Mouse (Mus musculus): ENCODE measurements around the gene Cenpu. TPM values are rescaled to one million over a fixed set of nuclear protein-coding genes. Genes with fewer than 3 reads are reported as not detected.

The Cenpu gene
- polyA plus RNA-seq, 1 experiment from 2014 or later, result 29.3 TPM

DNA sequence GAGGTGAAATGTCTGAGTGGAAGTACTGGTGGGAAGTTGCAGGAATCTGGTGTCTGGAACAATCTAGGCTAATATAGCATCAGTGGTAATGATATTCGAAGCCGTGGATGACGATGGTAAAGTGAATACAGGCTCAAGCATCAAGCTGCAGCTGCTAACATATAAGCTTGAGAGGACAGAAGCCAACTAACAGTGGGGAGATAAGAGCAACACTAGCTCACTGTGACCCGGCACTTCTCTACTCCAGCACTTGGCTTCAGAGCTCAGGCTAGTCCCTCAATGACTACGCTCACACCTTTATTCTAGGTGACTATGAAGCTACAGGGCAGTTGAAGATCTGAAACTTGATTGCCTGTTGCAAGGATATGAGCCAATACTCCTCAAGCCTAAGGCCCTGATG is 46.9 kb downstream of the Cenpu start:
- Histone ChIP-seq H3K4me2 (replicated peaks; ENCODE audit: low read depth, low read length) (no peak overlapping the region), H3K4me1 (replicated peaks; ENCODE audit: control insufficient read depth, insufficient read depth, low read length) (no peaks in the 10 kb centered on the region), H3K9ac (ENCODE audit: low read depth, low read length) (no peak overlapping the region), H3K27ac (ENCODE audit: low read depth, low read length) (no peak overlapping the region), H3K27me3 (ENCODE audit: control insufficient read depth, insufficient read depth, low read length) (no peaks in the 10 kb centered on the region), H3K4me3 (ENCODE audit: low read depth, low read length) (no peak overlapping the region), H3K9me3 (ENCODE audit: control insufficient read depth, low read length) (no peaks in the 10 kb centered on the region), H3K36me3 (ENCODE audit: control insufficient read depth, insufficient read depth, low read length) (no peaks in the 10 kb centered on the region)
- no peak for ATAC-seq (ENCODE audit: low FRiP score)
- 93% methylated on average over 5 of the region's 5 CpGs for WGBS
- DNase-seq (ENCODE audit: low spot score), result no peak

- no peaks in the 10 kb centered on the region for H3K4me1 ChIP-seq (replicated peaks; ENCODE audit: control insufficient read depth, insufficient read depth, low read length)
These were observed 47.6 kb downstream of the Cenpu start for GRCm38 (mm10) chr8:46599314-46599904.

GRCm38 (mm10) chr8:46600959-46601707 is 49.3 kb downstream of the Cenpu start:
- WGBS, result 66% methylated on average over 10 of the region's 10 CpGs
- Histone ChIP-seq H3K27ac (ENCODE audit: low read depth, low read length) (no peak overlapping the region), H3K9ac (ENCODE audit: low read depth, low read length) (no peak overlapping the region), H3K4me3 (ENCODE audit: low read depth, low read length) (no peak overlapping the region), H3K9me3 (ENCODE audit: control insufficient read depth, low read length) (no peaks in the 10 kb centered on the region), H3K4me1 (replicated peaks; ENCODE audit: control insufficient read depth, insufficient read depth, low read length) (no peaks in the 10 kb centered on the region), H3K27me3 (ENCODE audit: control insufficient read depth, insufficient read depth, low read length) (no peaks in the 10 kb centered on the region), H3K4me2 (replicated peaks; ENCODE audit: low read depth, low read length) (no peak overlapping the region), H3K36me3 (ENCODE audit: control insufficient read depth, insufficient read depth, low read length) (no peaks in the 10 kb centered on the region)
- DNase-seq (ENCODE audit: low spot score) (peak; percentile 10), ATAC-seq (ENCODE audit: low FRiP score) (no peak)

More at GRCm38 (mm10) chr8:46599314-46599904, 47.6 kb downstream of the Cenpu start:
- no peak overlapping the region for H3K9ac ChIP-seq (ENCODE audit: low read depth, low read length)
- H3K27me3 ChIP-seq (ENCODE audit: control insufficient read depth, insufficient read depth, low read length), result no peaks in the 10 kb centered on the region
- no peak overlapping the region for H3K4me3 ChIP-seq (ENCODE audit: low read depth, low read length)
- H3K9me3 ChIP-seq (ENCODE audit: control insufficient read depth, low read length), result no peaks in the 10 kb centered on the region
- no peak overlapping the region for H3K4me2 ChIP-seq (replicated peaks; ENCODE audit: low read depth, low read length)
- H3K27ac ChIP-seq (ENCODE audit: low read depth, low read length), result no peak overlapping the region
- DNase-seq (ENCODE audit: low spot score), result no peak
- no peaks in the 10 kb centered on the region for H3K36me3 ChIP-seq (ENCODE audit: control insufficient read depth, insufficient read depth, low read length)
- WGBS, result 95% methylated on average over 7 of the region's 7 CpGs
- ATAC-seq (ENCODE audit: low FRiP score), result no peak

DNA sequence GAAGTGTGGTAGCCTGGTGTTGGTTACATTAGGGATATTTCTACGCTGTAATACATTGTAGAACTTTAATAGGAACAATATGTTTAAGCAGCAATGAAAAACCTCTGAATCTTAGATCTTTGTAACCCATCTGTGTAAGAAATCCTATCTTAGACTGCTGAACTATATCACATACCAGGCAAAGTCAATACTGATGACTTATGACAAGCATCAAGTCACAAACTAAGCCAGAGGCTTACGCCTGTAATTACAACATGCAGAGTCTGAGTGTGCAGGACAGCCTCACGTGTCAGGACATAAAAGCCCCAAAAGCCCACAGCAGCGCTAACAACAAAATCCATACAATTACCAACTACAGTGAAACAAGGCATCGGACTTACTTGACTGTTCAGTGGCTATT is 51.8 kb downstream of the Cenpu start:
- no peak overlapping the region for H3K9ac ChIP-seq (ENCODE audit: low read depth, low read length)
- H3K27ac ChIP-seq (ENCODE audit: low read depth, low read length), result no peak overlapping the region
- 83% methylated on average over 5 of the region's 5 CpGs for WGBS
- no peaks in the 10 kb centered on the region for H3K36me3 ChIP-seq (ENCODE audit: control insufficient read depth, insufficient read depth, low read length)
- no peak for DNase-seq (ENCODE audit: low spot score)
- ATAC-seq (ENCODE audit: low FRiP score), result no peak
- no peaks in the 10 kb centered on the region for H3K4me1 ChIP-seq (replicated peaks; ENCODE audit: control insufficient read depth, insufficient read depth, low read length)
- no peak overlapping the region for H3K4me3 ChIP-seq (ENCODE audit: low read depth, low read length)
- no peak overlapping the region for H3K4me2 ChIP-seq (replicated peaks; ENCODE audit: low read depth, low read length)
- no peaks in the 10 kb centered on the region for H3K9me3 ChIP-seq (ENCODE audit: control insufficient read depth, low read length)
- H3K27me3 ChIP-seq (ENCODE audit: control insufficient read depth, insufficient read depth, low read length), result no peaks in the 10 kb centered on the region

- no peak for DNase-seq (ENCODE audit: low spot score)
- Histone ChIP-seq H3K27ac (ENCODE audit: low read depth, low read length) (no peak overlapping the region), H3K27me3 (ENCODE audit: control insufficient read depth, insufficient read depth, low read length) (no peaks in the 10 kb centered on the region), H3K9me3 (ENCODE audit: control insufficient read depth, low read length) (no peaks in the 10 kb centered on the region), H3K4me2 (replicated peaks; ENCODE audit: low read depth, low read length) (no peak overlapping the region), H3K9ac (ENCODE audit: low read depth, low read length) (no peak overlapping the region), H3K36me3 (ENCODE audit: control insufficient read depth, insufficient read depth, low read length) (no peaks in the 10 kb centered on the region), H3K4me3 (ENCODE audit: low read depth, low read length) (no peak overlapping the region), H3K4me1 (replicated peaks; ENCODE audit: control insufficient read depth, insufficient read depth, low read length) (no peaks in the 10 kb centered on the region)
- ATAC-seq (ENCODE audit: low FRiP score), result no peak
- WGBS, result 80% methylated on average over 1 of the region's 1 CpGs
These were observed 55.1 kb downstream of the Cenpu start for GRCm38 (mm10) chr8:46606930-46607329.

- no peak for ATAC-seq (ENCODE audit: low FRiP score)
- Histone ChIP-seq H3K27ac (ENCODE audit: low read depth, low read length) (no peak overlapping the region), H3K4me1 (replicated peaks; ENCODE audit: control insufficient read depth, insufficient read depth, low read length) (no peaks in the 10 kb centered on the region), H3K9ac (ENCODE audit: low read depth, low read length) (no peak overlapping the region), H3K4me2 (replicated peaks; ENCODE audit: low read depth, low read length) (no peak overlapping the region), H3K27me3 (ENCODE audit: control insufficient read depth, insufficient read depth, low read length) (no peaks in the 10 kb centered on the region), H3K9me3 (ENCODE audit: control insufficient read depth, low read length) (no peaks in the 10 kb centered on the region), H3K36me3 (ENCODE audit: control insufficient read depth, insufficient read depth, low read length) (no peaks in the 10 kb centered on the region), H3K4me3 (ENCODE audit: low read depth, low read length) (no peak overlapping the region)
- no peak for DNase-seq (ENCODE audit: low spot score)
- 95% methylated on average over 8 of the region's 8 CpGs for WGBS
These were observed 59.7 kb downstream of the Cenpu start for GRCm38 (mm10) chr8:46611557-46611956.

GRCm38 (mm10) chr8:46612913-46613312 is 61.1 kb downstream of the Cenpu start:
- no peak for ATAC-seq (ENCODE audit: low FRiP score)

GRCm38 (mm10) chr8:46613377-46613776 is 61.5 kb downstream of the Cenpu start:
- Histone ChIP-seq H3K4me2 (replicated peaks; ENCODE audit: low read depth, low read length) (no peak overlapping the region), H3K9ac (ENCODE audit: low read depth, low read length) (no peak overlapping the region), H3K27me3 (ENCODE audit: control insufficient read depth, insufficient read depth, low read length) (no peaks in the 10 kb centered on the region), H3K27ac (ENCODE audit: low read depth, low read length) (no peak overlapping the region), H3K4me3 (ENCODE audit: low read depth, low read length) (no peak overlapping the region), H3K4me1 (replicated peaks; ENCODE audit: control insufficient read depth, insufficient read depth, low read length) (no peaks in the 10 kb centered on the region), H3K9me3 (ENCODE audit: control insufficient read depth, low read length) (no peaks in the 10 kb centered on the region), H3K36me3 (ENCODE audit: control insufficient read depth, insufficient read depth, low read length) (no peaks in the 10 kb centered on the region)
- 52% methylated on average over 4 of the region's 4 CpGs for WGBS
- peak; percentile 6 for DNase-seq (ENCODE audit: low spot score)
- ATAC-seq (ENCODE audit: low FRiP score), result no peak

More at GRCm38 (mm10) chr8:46612913-46613312, 61.1 kb downstream of the Cenpu start:
- 75% methylated on average over 4 of the region's 4 CpGs for WGBS
- Histone ChIP-seq H3K9ac (ENCODE audit: low read depth, low read length) (no peak overlapping the region), H3K4me1 (replicated peaks; ENCODE audit: control insufficient read depth, insufficient read depth, low read length) (no peaks in the 10 kb centered on the region), H3K27me3 (ENCODE audit: control insufficient read depth, insufficient read depth, low read length) (no peaks in the 10 kb centered on the region), H3K4me2 (replicated peaks; ENCODE audit: low read depth, low read length) (no peak overlapping the region), H3K9me3 (ENCODE audit: control insufficient read depth, low read length) (no peaks in the 10 kb centered on the region), H3K36me3 (ENCODE audit: control insufficient read depth, insufficient read depth, low read length) (no peaks in the 10 kb centered on the region), H3K27ac (ENCODE audit: low read depth, low read length) (no peak overlapping the region), H3K4me3 (ENCODE audit: low read depth, low read length) (no peak overlapping the region)
- DNase-seq (ENCODE audit: low spot score), result no peak

DNA sequence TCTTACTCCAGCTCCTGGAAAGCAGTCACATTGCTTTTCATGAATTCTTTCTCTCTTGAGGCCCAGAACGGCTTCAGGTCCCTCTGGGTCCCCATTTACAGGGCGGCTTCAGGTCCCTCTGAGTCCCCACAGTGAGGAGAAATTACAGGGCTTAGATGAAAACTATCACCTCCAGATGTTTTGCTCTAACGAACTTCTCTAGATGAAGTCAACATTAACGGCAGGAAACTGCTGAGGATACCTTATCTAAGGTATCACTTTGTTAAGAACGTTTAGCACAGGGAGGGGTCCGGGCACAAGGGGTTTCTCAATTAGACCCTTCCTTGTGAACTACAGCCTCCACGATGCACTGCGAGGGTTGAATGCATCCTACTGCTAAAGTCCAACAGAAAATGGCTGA is 64.1 kb downstream of the Cenpu start:
- Histone ChIP-seq H3K27me3 (ENCODE audit: control insufficient read depth, insufficient read depth, low read length) (no peaks in the 10 kb centered on the region), H3K9me3 (ENCODE audit: control insufficient read depth, low read length) (no peaks in the 10 kb centered on the region), H3K9ac (ENCODE audit: low read depth, low read length) (no peak overlapping the region), H3K4me3 (ENCODE audit: low read depth, low read length) (no peak overlapping the region), H3K36me3 (ENCODE audit: control insufficient read depth, insufficient read depth, low read length) (no peaks in the 10 kb centered on the region), H3K4me1 (replicated peaks; ENCODE audit: control insufficient read depth, insufficient read depth, low read length) (0 out of 2 replicates have a peak, but pooled peaks cover 2% of the 10 kb centered on the region), H3K27ac (ENCODE audit: low read depth, low read length) (no peak overlapping the region), H3K4me2 (replicated peaks; ENCODE audit: low read depth, low read length) (no peak overlapping the region)
- ATAC-seq (ENCODE audit: low FRiP score) (no peak), DNase-seq (ENCODE audit: low spot score) (no peak)
- 87% methylated on average over 8 of the region's 8 CpGs for WGBS

Data from hindbrain, embryonic 11.5 days (tissue).